Mouse (Mus musculus) testis, adult 2 months (tissue): ENCODE results near the gene Hormad1.

Experiments
- CTCF ChIP-seq: fragments of 200-500 bp; IDR thresholded peaks from 2 replicates; pipeline ENCODE4 v1.5.1; 2012; ENCODE audit warnings: low read depth, mild to moderate bottlenecking, inconsistent platforms, low read length, moderate library complexity; ENCODE audit not compliant: control insufficient read depth, insufficient read depth, insufficient replicate concordance
- POLR2A ChIP-seq: fragments of 200-500 bp; IDR thresholded peaks from 2 replicates; pipeline ENCODE4 v1.6.1; 2012; ENCODE audit warnings: low read depth, mild to moderate bottlenecking, inconsistent platforms, low read length, moderate library complexity; ENCODE audit not compliant: control insufficient read depth

DNA sequence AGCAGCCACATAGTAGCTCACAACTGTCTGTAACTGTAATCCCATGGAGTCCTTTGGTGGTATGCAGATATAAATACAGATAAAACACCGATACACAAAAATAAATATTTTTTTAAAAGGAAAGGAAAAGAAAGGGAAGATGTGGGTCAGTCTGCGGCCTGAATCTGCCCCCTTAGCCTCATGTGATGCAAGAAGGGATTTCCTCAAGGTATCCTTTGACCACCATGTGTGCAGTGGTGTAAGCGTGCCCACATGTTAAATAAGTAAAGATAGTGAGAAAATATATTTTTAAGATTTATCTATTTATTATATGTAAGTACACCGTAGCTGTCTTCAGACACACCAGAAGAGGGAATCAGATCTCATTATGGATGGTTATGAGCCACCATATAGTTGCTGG is 19.6 kb upstream of the Hormad1 start:
- TF ChIP-seq CTCF (no peak), POLR2A (no peak)
